Mouse (Mus musculus) thymus, adult 2 months (tissue): Measurements from ENCODE around the gene Clec4f.

Experiments
- CTCF ChIP-seq: fragments of 200-500 bp; IDR thresholded peaks from 2 replicates; pipeline ENCODE4 v1.5.1; 2012; ENCODE audit warnings: mild to moderate bottlenecking, control low read depth, low read length, moderate library complexity, borderline replicate concordance; ENCODE audit not compliant: control insufficient read depth, poor library complexity, insufficient read depth; ENCODE audit errors: extremely low read depth
- POLR2A ChIP-seq: fragments of 200-500 bp; IDR thresholded peaks from 2 replicates; pipeline ENCODE4 v1.6.1; 2012; ENCODE audit warnings: mild to moderate bottlenecking, low read length, control low read depth, moderate library complexity; ENCODE audit not compliant: control insufficient read depth, poor library complexity, insufficient read depth; ENCODE audit errors: extremely low read depth

DNA sequence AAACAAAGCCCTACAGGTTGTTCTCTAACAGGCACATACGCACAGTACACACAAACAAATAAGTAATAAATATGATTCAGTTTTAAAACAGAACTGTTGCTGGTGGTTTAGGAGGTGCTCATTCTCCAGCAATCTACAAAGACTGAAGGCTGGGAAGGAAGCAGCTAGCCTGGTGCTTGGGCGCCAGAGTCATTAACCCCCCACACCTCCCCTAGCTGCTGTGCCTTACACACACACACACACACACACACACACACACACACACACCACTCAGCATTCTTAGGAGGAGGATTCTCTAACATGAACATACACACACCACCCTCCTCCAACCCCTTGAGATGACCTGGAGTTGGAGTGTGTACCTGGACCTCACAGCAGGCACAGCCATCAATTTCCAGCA is 34.9 kb upstream of the Clec4f start:
- TF ChIP-seq POLR2A (no peak), CTCF (no peak)
